ENCODE assay signal across 13 mouse cellular contexts in genomic region chr6:31665671-31666486, GRCm38 (mm10).
A peak's percentile ranks its signal among the peaks of the same experiment; 100 is the strongest.
DNase-seq lines count a peak whose midpoint lies in the region; ATAC-seq and TF ChIP-seq lines count a peak whose summit lies in the region.
"Had no signal": no experiment of that assay in that cellular context is flagged by ENCODE, and none has a peak within 500 bp of the region (broad histone marks: within the 10 kb centered on the region; RNA-seq: fewer than 3 reads in every experiment).

No protein-coding gene starts in this region.

- no peak for TF ChIP-seq CTCF in kidney, adult 2 months (conservative IDR thresholded peaks at IDR 0.05; ENCODE audit: insufficient read depth, insufficient read length, low read depth, low read length)

- H3K27ac ChIP-seq in liver, embryonic 11.5 days (ENCODE audit: low read depth, low read length), result 0 out of 2 replicates have a peak overlapping the region, but pooled peaks have one; percentile 29
- H3K27ac ChIP-seq in liver, embryonic 12.5 days, result no peak overlapping the region
- H3K27ac ChIP-seq in kidney, adult 2 months (ENCODE audit: insufficient read depth, low read depth, low read length), result no peak overlapping the region
- H3K27ac ChIP-seq: lung, embryonic 15.5 days had no signal

- WGBS in liver, embryonic 11.5 days, result 44% methylated on average over 17 of the region's 17 CpGs
- 49% methylated on average over 17 of the region's 17 CpGs for WGBS in liver, embryonic 12.5 days (ENCODE audit: insufficient replicate concordance)
- 69% methylated on average over 17 of the region's 17 CpGs for WGBS in kidney, adult 2 months

- peaks cover 8% of the 10 kb centered on the region; the same call in 1 of the 2 replicates for H3K4me1 ChIP-seq in liver, embryonic 11.5 days (replicated peaks; ENCODE audit: control insufficient read depth, insufficient read depth, low read length)
- peaks cover 27% of the 10 kb centered on the region for H3K4me1 ChIP-seq in liver, embryonic 12.5 days
- no peaks in the 10 kb centered on the region for H3K4me1 ChIP-seq in kidney, adult 2 months (ENCODE audit: control insufficient read depth, insufficient read depth, low read length)
- H3K4me1 ChIP-seq: lung, embryonic 15.5 days had no signal

- H3K36me3 ChIP-seq in liver, embryonic 11.5 days (ENCODE audit: control insufficient read depth, insufficient read depth, low read length), result no peaks in the 10 kb centered on the region
- no peaks in the 10 kb centered on the region for H3K36me3 ChIP-seq in liver, embryonic 12.5 days
- H3K36me3 ChIP-seq in kidney, adult 2 months (ENCODE audit: control insufficient read depth, insufficient read depth, low read length), result no peaks in the 10 kb centered on the region
- H3K36me3 ChIP-seq: lung, embryonic 15.5 days had no signal

- ATAC-seq in liver, embryonic 11.5 days (replicated peaks; ENCODE audit: low FRiP score), result 0 out of 2 replicates have a peak, but pooled peaks have one; percentile 33
- ATAC-seq in liver, embryonic 12.5 days, result no peak; the same call in 1 of the 2 replicates
- 0 out of 2 replicates have a peak, but pooled peaks have one; percentile 16 for ATAC-seq in megakaryocyte-erythroid progenitor cell, adult 5-6 weeks (replicated peaks; ENCODE audit: low FRiP score, low TSS enrichment, poor library complexity, severe bottlenecking)

- DNase-seq in cerebellum, postnatal 10 days, result peak; percentile 19 to 26
- no peak for DNase-seq in cerebellum, adult 8-10 months
- no peak for DNase-seq in liver, embryonic 11.5 days (ENCODE audit: low spot score)
- DNase-seq in embryo, embryonic 9.5 days (ENCODE audit: extremely low spot score), result peak; percentile 30
- no peak for DNase-seq in kidney, adult 2 months
- no peak for DNase-seq in B cell, adult 2 months
- DNase-seq: adrenal gland, adult 2 months; gastrocnemius, postnatal 25 days; kidney, adult 9 months; thymus, postnatal 14 days had no signal

- 0 out of 2 replicates have a peak, but pooled peaks cover 4% of the 10 kb centered on the region for H3K27me3 ChIP-seq in liver, embryonic 11.5 days (replicated peaks; ENCODE audit: control insufficient read depth, insufficient read depth, low read length)
- H3K27me3 ChIP-seq in liver, embryonic 12.5 days (replicated peaks), result 0 out of 2 replicates have a peak, but pooled peaks cover 6% of the 10 kb centered on the region
- no peaks in the 10 kb centered on the region for H3K27me3 ChIP-seq in kidney, adult 2 months (replicated peaks; ENCODE audit: control insufficient read depth, insufficient read depth, low read length)
- H3K27me3 ChIP-seq: lung, embryonic 15.5 days had no signal

- H3K4me3 ChIP-seq in liver, embryonic 11.5 days (ENCODE audit: low read depth, low read length), result no peak overlapping the region
- no peak overlapping the region for H3K4me3 ChIP-seq in liver, embryonic 12.5 days
- H3K4me3 ChIP-seq in kidney, adult 2 months (ENCODE audit: insufficient read depth, low read depth, low read length), result no peak overlapping the region
- H3K4me3 ChIP-seq: lung, embryonic 15.5 days had no signal

- H3K4me2 ChIP-seq in liver, embryonic 11.5 days, result no peak overlapping the region
- no peak overlapping the region for H3K4me2 ChIP-seq in liver, embryonic 12.5 days
- H3K4me2 ChIP-seq: lung, embryonic 15.5 days had no signal

- no peak for TF ChIP-seq POLR2A in kidney, adult 2 months (IDR thresholded peaks at IDR 0.05; ENCODE audit: low read depth, low read length)

- no peaks in the 10 kb centered on the region for H3K9me3 ChIP-seq in liver, embryonic 11.5 days (ENCODE audit: control insufficient read depth, low read length)
- H3K9me3 ChIP-seq in liver, embryonic 12.5 days (replicated peaks), result 0 out of 2 replicates have a peak, but pooled peaks cover 2% of the 10 kb centered on the region
- H3K9me3 ChIP-seq: lung, embryonic 15.5 days had no signal

- no peak overlapping the region for H3K9ac ChIP-seq in liver, embryonic 11.5 days (ENCODE audit: low read depth, low read length)
- H3K9ac ChIP-seq in liver, embryonic 12.5 days, result no peak overlapping the region
- H3K9ac ChIP-seq: lung, embryonic 15.5 days had no signal

Comparison
In these comparisons a context has a peak if more than half of its experiments do, and no peak if none do; other contexts are left out.
1. DNase-seq: peak in cerebellum, postnatal 10 days (2 of 2) and embryo, embryonic 9.5 days (single experiment); none in cerebellum, adult 8-10 months (single experiment), liver, embryonic 11.5 days (single experiment), kidney, adult 2 months (single experiment) and B cell, adult 2 months (0 of 2).